Mouse (Mus musculus): ENCODE data around the gene Cd52. TPM values are rescaled to one million over a fixed set of nuclear protein-coding genes. Genes with fewer than 3 reads are reported as not detected.

Cd52 gene
- 1,000 to 10,000 TPM; 1,087 to 1,227 TPM for total RNA-seq (2023)

DNA sequence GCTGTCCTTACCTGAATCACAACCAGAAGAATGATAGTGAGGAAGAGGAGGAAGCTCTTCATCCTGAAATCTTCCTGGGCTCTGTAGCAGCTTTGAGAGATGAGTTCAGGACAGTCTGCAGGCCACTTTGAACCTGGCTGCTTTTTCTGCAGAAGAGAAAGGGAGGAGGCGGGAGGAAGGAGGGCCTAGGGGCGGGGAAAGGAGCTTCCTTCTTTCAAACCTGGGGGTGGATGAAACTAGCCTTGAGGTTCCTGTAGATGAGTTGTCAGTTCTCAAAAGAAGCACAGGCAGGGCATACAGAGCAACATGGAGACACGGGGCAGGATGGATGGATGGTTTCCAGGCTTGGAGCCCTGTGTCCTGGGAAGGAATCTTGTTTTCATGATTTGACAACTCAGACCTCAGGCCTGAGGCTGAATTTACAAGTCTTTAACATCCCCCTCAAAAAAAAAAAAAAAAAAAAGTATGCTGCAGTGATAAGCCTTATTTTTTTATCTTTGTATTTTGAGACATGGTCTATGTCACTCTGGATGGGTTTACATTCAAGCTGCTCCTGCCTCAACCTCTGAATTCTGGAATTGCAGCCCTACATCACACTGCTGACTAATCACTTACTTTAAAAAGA lies at the start of gene Cd52:
TSS of gene Cd52 (minus strand) at position 160 of the 625 bp plus-strand sequence.

DNA sequence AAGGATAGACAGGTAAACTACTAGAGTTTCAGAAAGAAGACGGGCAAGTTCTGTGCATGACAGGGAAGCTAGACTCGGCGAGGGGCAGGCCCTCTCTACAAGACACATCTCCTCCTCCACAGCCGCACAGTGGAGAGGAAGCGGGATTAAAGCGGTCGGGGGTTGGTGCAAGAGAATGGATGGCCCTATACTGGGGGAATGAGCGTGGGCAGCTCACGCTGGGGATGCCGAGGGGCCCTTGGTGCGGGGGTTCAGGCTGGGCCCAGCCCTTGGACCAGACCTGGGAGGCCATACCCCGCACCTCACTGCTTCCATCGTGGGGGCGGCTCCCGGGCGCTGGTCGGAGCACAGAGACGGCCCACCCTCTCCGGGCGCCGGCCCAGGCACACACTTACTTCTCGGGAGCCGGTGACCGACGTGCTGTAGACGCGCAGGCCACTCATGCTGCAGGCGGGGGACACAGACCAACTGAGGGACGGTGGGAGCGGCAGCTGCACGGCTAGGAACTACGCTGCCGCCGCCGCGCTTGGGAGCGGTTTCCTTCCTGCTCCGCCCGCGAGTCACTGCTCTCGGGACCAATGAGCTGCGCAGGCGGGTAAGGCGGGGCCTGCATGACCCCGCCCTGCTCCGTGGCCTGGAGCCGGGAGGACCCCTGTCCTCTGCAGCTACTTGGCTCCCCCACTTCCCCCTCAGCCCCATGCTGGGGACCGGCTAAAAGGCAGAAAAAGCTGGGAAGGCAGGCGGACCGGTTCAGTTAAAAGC lies 33.5 kb upstream of the Cd52 start, which contains the start of gene Sh3bgrl3:
TSS of gene Sh3bgrl3 (minus strand) at position 569 of the 762 bp plus-strand sequence.

DNA sequence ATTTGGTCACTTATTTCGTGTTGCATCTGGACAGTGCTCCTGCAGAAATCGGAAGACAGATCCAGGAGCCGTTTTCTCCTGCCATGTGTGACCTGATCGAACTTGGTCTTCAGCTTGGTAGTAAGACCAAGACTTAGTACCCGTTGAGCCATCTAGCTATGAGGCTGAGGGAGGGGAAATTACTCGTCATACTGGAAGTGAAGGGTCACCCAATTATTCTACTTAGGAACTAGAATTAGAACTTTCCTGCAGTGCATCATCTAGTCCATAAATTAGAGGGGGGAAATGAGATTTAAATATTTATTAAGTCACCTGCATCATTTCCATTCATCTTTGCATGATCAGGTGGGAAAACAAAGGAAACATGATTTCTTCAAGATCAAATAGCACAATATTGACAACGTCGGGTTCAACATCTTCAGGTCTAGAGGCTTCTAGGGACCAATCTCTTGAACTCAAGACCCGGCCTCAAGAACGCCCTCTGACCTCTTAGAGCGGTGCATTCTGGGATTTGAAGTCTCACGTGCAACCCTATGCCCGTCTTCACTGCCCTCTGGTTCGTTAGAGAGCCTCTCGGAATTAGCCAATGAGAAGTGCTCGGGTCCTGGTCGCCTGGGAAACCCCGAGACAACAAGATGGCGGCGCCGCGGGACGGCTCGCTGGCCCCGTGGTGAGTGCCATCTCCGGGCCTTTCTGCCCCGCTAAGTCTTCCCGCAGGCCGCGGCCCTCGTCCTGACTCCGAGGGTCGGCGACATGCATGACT lies 7.3 kb upstream of the Cd52 start, which contains the start of gene Ubxn11:
TSS of gene Ubxn11 (plus strand) at position 592 of the 763 bp plus-strand sequence.

DNA sequence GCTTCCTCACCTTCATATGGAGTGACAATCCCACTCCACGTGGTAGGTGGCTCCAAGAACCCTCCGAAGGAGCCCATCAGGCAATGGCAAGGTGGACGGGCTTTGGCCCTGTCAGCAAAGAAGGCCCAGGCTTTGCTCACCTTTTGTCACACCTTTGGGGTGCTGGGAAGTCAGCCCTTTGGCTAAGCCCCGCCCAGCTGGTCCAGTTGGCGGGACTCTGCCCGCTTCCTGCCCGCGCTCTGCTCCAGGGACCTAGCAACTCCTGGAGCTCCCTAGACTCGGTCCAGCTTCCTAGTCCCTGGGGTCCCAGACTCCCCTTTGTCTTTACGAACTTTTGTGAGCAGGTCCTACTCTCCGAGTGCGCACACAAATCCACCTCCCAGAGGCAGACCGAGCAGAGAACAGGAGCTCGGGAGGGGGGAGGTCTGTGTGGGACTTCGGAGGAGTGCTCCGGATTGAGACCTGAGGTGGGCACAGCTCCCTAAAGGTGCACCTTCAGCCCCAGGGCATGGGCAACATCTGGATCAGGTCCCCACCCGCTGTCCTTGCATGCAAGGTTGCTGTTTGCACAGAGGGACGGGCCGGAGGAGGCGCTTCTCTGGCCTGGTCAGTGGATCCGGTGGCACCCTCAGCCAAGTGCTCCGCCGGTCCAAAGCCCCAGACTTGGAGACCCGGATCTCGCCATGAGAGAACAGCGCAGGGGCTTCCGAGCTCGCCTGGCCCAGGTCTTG lies 34.6 kb downstream of the Cd52 start, which contains the start of gene Crybg2:
TSS of gene Crybg2 (plus strand) at position 681 of the 731 bp plus-strand sequence.

DNA sequence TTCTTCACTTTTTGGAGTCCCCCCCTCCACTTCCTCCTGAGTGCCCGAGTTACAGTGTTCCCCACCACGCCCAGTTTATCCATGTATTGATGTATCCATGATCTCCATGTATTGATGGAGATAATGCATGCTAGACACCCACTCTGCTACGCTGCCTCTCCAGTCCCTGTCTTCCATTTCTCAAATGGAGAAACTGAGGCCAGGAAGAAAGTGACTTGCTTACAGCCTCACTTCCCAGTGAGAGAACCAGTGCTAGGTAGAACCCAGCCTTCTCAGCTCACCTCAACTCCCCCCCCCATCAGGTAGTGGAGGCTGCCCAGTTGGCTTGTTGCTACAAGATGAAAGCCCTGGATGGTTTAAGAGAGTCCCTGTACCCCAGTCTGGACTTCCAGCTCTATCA lies 41.3 kb downstream of the Cd52 start, which contains the start of gene Zfp683:
TSS of gene Zfp683 (plus strand) at position 301 of the 400 bp plus-strand sequence.

Other genes with a start within 250 kb of the Cd52 start
- gene Rps6ka1, start 207.3 kb downstream of the Cd52 start, total RNA-seq (2023) = 100 to 1,000 TPM; 127 to 137 TPM
- 100 to 1,000 TPM; 275 to 285 TPM for gene Hmgn2, start 126.4 kb downstream of the Cd52 start, total RNA-seq (2023)
- gene Dhdds, start 94.2 kb downstream of the Cd52 start, total RNA-seq (2023) = 10 to 100 TPM; 28.0 to 36.4 TPM
- not detected for gene Lin28a, start 76.2 kb downstream of the Cd52 start, total RNA-seq (2023)
- gene Zfp683, start 41.2 kb downstream of the Cd52 start, total RNA-seq (2023) = 10 to 100 TPM in 1 of 2 experiments, 1 to 10 TPM in 1; 8.6 to 12.7 TPM
- 10 to 100 TPM; 13.0 to 13.2 TPM for gene Crybg2, start 34.3 kb downstream of the Cd52 start, total RNA-seq (2023)
- 100 to 1,000 TPM; 137 TPM for gene Ubxn11, start 7.5 kb upstream of the Cd52 start, total RNA-seq (2023)
- 100 to 1,000 TPM; 465 to 526 TPM for gene Sh3bgrl3, start 33.7 kb upstream of the Cd52 start, total RNA-seq (2023)
- 10 to 100 TPM; 30.8 to 34.0 TPM for gene Cep85, start 92.0 kb upstream of the Cd52 start, total RNA-seq (2023)
- not detected for gene Gm7534, start 107.9 kb upstream of the Cd52 start, total RNA-seq (2023)
- gene Catsper4, start 132.3 kb upstream of the Cd52 start, total RNA-seq (2023) = not detected
- gene Cnksr1, start 143.3 kb upstream of the Cd52 start, total RNA-seq (2023) = 1 to 10 TPM in 1 of 2 experiments, under 1 TPM in 1; 0.24 to 1.1 TPM
- not detected for gene E130218I03Rik, start 148.6 kb upstream of the Cd52 start, total RNA-seq (2023)
- gene Zfp593, start 150.5 kb upstream of the Cd52 start, total RNA-seq (2023) = 10 to 100 TPM; 23.5 to 25.1 TPM
- not detected for gene Gm30191, start 151.9 kb upstream of the Cd52 start, total RNA-seq (2023)
- not detected for gene Grrp1, start 159.0 kb upstream of the Cd52 start, total RNA-seq (2023)
- 10 to 100 TPM; 13.4 to 15.6 TPM for gene Pdik1l, start 192.8 kb upstream of the Cd52 start, total RNA-seq (2023)
- not detected for gene Trim63, start 220.0 kb upstream of the Cd52 start, total RNA-seq (2023)
- gene Slc30a2, start 248.1 kb upstream of the Cd52 start, total RNA-seq (2023) = not detected

Data from T-cell, adult 66 days (primary cell).